Mouse (Mus musculus) heart, postnatal 0 days (tissue): ENCODE measurements around the gene Dennd4a.

Experiments used
- CTCF ChIP-seq: IDR thresholded peaks from 2 replicates; pipeline ENCODE4 v1.5.1; 2016; ENCODE audit warnings: antibody characterized with exemption, control low read depth, low read depth
- EP300 ChIP-seq: IDR thresholded peaks from 2 replicates; pipeline ENCODE4 v1.6.1; 2016; ENCODE audit warnings: antibody characterized with exemption, low read depth

GRCm38 (mm10) chr9:64769066-64769695 lies 42.0 kb upstream of the Dennd4a start:
- TF ChIP-seq CTCF (peak; percentile 60), EP300 (no peak)
